Mouse (Mus musculus) CH12.LX (cell line): ENCODE results near the gene Pdia2. TPM values are rescaled to one million over a fixed set of nuclear protein-coding genes. Genes with fewer than 3 reads are reported as not detected.
A peak's percentile ranks its signal among the peaks of the same experiment; 100 is the strongest.

ENCODE experiments used
- DNase-seq: peaks from one replicate; pipeline ENCODE4 v3.0.0-alpha.2; 2013; ENCODE audit errors: extremely low read depth
- H3K27ac ChIP-seq: 2 replicates; pipeline ENCODE4 v1.5.1; 2012; ENCODE audit warnings: low read depth, mild to moderate bottlenecking, control low read depth, moderate library complexity; ENCODE audit not compliant: insufficient read depth
- H3K27me3 ChIP-seq: replicated peaks from 2 replicates; pipeline ENCODE3; 2012; ENCODE audit warnings: inconsistent platforms
- H3K36me3 ChIP-seq, 2 experiments: replicated peaks in 1 of 2; 2 replicates each; pipeline versions ENCODE3 to v1.6.1; 2012; ENCODE audit warnings: inconsistent platforms in 1 of 2, low read length in 1 of 2, mild to moderate bottlenecking in 1 of 2, mixed read lengths in 1 of 2, moderate library complexity in 1 of 2; ENCODE audit not compliant: control insufficient read depth in 1 of 2, insufficient read depth in 1 of 2
- H3K4me1 ChIP-seq, 2 experiments: 2 replicates each; pipeline ENCODE4 v1.6.1; 2012; ENCODE audit warnings: inconsistent platforms in 1 of 2, moderate library complexity in 1 of 2; ENCODE audit not compliant: insufficient read depth in 2 of 2, control insufficient read depth in 1 of 2
- H3K4me2 ChIP-seq: 2 replicates; pipeline ENCODE4 v1.6.1; 2012; ENCODE audit warnings: low read depth, mild to moderate bottlenecking, control low read depth; ENCODE audit not compliant: poor library complexity, insufficient read depth, severe bottlenecking
- H3K4me3 ChIP-seq, 3 experiments: fragments of 150-350 bp in 1 of 3; sonication (generic) in 1 of 3; replicated peaks in 1 of 3; 2 replicates each; pipeline versions ENCODE3 to v1.5.1; 2011 to 2012; ENCODE audit warnings: low read depth in 2 of 3, low read length in 2 of 3, mild to moderate bottlenecking in 2 of 3, moderate library complexity in 2 of 3, control low read depth in 1 of 3, improper control_type of control experiment in 1 of 3, inconsistent platforms in 1 of 3, mixed read lengths in 1 of 3; ENCODE audit not compliant: poor library complexity in 1 of 3
- H3K79me2 ChIP-seq: replicated peaks from 2 replicates; pipeline ENCODE4 v1.6.1; 2012; ENCODE audit warnings: mild to moderate bottlenecking, moderate library complexity; ENCODE audit not compliant: control insufficient read depth, poor library complexity, insufficient read depth, severe bottlenecking; ENCODE audit errors: extremely low read depth
- H3K9ac ChIP-seq: 2 replicates; pipeline ENCODE4 v1.6.1; 2012; ENCODE audit warnings: low read depth, mild to moderate bottlenecking, control low read depth, moderate library complexity; ENCODE audit not compliant: insufficient read depth
- H3K9me3 ChIP-seq: replicated peaks from 2 replicates; pipeline ENCODE3; 2012; ENCODE audit warnings: low read length, inconsistent platforms, mixed read lengths
- CHD1 ChIP-seq: IDR thresholded peaks from 2 replicates; pipeline ENCODE4 v1.6.1; 2012; ENCODE audit warnings: low read depth, low read length, improper control_type of control experiment, inconsistent platforms
- CHD2 ChIP-seq: IDR thresholded peaks from 2 replicates; pipeline ENCODE4 v1.6.1; 2011; ENCODE audit warnings: low read length, improper control_type of control experiment
- CTCF ChIP-seq, 2 experiments: IDR thresholded peaks in 1 of 2; conservative IDR thresholded peaks in 1 of 2; 2 replicates each; pipeline ENCODE4 v1.5.1; 2011 to 2012; ENCODE audit warnings: low read depth in 2 of 2, low read length in 2 of 2, improper control_type of control experiment in 1 of 2, inconsistent platforms in 1 of 2, mild to moderate bottlenecking in 1 of 2, moderate library complexity in 1 of 2
- ETS1 ChIP-seq: conservative IDR thresholded peaks from 2 replicates; pipeline ENCODE4 v1.6.1; 2012; ENCODE audit warnings: low read depth, mild to moderate bottlenecking, inconsistent platforms, low read length, improper control_type of control experiment, moderate library complexity
- IRF4 ChIP-seq: IDR thresholded peaks from 2 replicates; pipeline ENCODE4 v1.6.1; 2014; ENCODE audit warnings: low read depth, mild to moderate bottlenecking, inconsistent platforms, low read length, improper control_type of control experiment
- MAZ ChIP-seq: IDR thresholded peaks from 2 replicates; pipeline ENCODE4 v1.6.1; 2012; ENCODE audit warnings: low read depth, mild to moderate bottlenecking, inconsistent platforms, low read length, improper control_type of control experiment, moderate library complexity
- MEF2A ChIP-seq: IDR thresholded peaks from 2 replicates; pipeline ENCODE4 v1.6.1; 2014; ENCODE audit warnings: low read depth, mild to moderate bottlenecking, inconsistent platforms, low read length, improper control_type of control experiment, borderline replicate concordance
- MXI1 ChIP-seq: IDR thresholded peaks from 2 replicates; pipeline ENCODE4 v1.6.1; 2011; ENCODE audit warnings: mild to moderate bottlenecking, low read depth, low read length, improper control_type of control experiment
- MYC ChIP-seq: IDR thresholded peaks from 2 replicates; pipeline ENCODE4 v1.6.1; 2011; ENCODE audit warnings: low read depth, mild to moderate bottlenecking, improper control_type of control experiment, low read length
- NELFE ChIP-seq: IDR thresholded peaks from 2 replicates; pipeline ENCODE4 v1.6.1; 2011; ENCODE audit warnings: low read depth, low read length, improper control_type of control experiment
- NRF1 ChIP-seq: IDR thresholded peaks from 2 replicates; pipeline ENCODE4 v1.6.1; 2014; ENCODE audit warnings: low read depth, mild to moderate bottlenecking, inconsistent platforms, low read length, improper control_type of control experiment, moderate library complexity
- PAX5 ChIP-seq: IDR thresholded peaks from 2 replicates; pipeline ENCODE4 v1.6.1; 2012; ENCODE audit warnings: low read length, inconsistent platforms, mixed read lengths
- POLR2A ChIP-seq: IDR thresholded peaks from 2 replicates; pipeline ENCODE4 v1.6.1; 2011; ENCODE audit warnings: low read depth, mild to moderate bottlenecking, improper control_type of control experiment, low read length
- POLR2AphosphoS2 ChIP-seq: IDR thresholded peaks from 2 replicates; pipeline ENCODE4 v1.6.1; 2011; ENCODE audit warnings: low read depth, low read length, improper control_type of control experiment
- RAD21 ChIP-seq: IDR thresholded peaks from 2 replicates; pipeline ENCODE4 v1.6.1; 2011; ENCODE audit warnings: low read depth, mild to moderate bottlenecking, low read length, improper control_type of control experiment, moderate library complexity
- SIN3A ChIP-seq: IDR thresholded peaks from 2 replicates; pipeline ENCODE4 v1.6.1; 2012; ENCODE audit warnings: low read length, improper control_type of control experiment, inconsistent platforms
- SMC3 ChIP-seq: IDR thresholded peaks from 2 replicates; pipeline ENCODE4 v1.6.1; 2011; ENCODE audit warnings: low read depth, low read length, improper control_type of control experiment
- TBP ChIP-seq: conservative IDR thresholded peaks from 2 replicates; pipeline ENCODE4 v1.6.1; 2011; ENCODE audit warnings: low read depth, low read length, improper control_type of control experiment
- UBTF ChIP-seq: IDR thresholded peaks from 2 replicates; pipeline ENCODE4 v1.6.1; 2012; ENCODE audit warnings: low read depth, mild to moderate bottlenecking, inconsistent platforms, low read length, improper control_type of control experiment, moderate library complexity
- USF1 ChIP-seq: IDR thresholded peaks from 2 replicates; pipeline ENCODE4 v1.6.1; 2014; ENCODE audit warnings: low read depth, mild to moderate bottlenecking, inconsistent platforms, low read length, improper control_type of control experiment
- USF2 ChIP-seq: conservative IDR thresholded peaks from 2 replicates; pipeline ENCODE4 v1.6.1; 2011; ENCODE audit warnings: low read depth, low read length, improper control_type of control experiment
- dilution Hi-C: fragments of 300-500 bp; cut with MboI; formaldehyde crosslinking; loops from 2 replicates; pipeline ENCODE4 v1.14.3; 2020; ENCODE audit warnings: low sequenced_read_pairs; ENCODE audit not compliant: extremely low pct_unique_long_range_greater_than_20kb, extremely low pct_ligation_motif_present
- in situ Hi-C: fragments of 300-500 bp; cut with MboI; formaldehyde crosslinking; loops from 3 replicates; pipeline ENCODE4 v1.14.3; 2019; ENCODE audit warnings: low sequenced_read_pairs, low pct_ligation_motif_present, low pct_unique_long_range_greater_than_20kb, mixed read lengths
- polyA plus RNA-seq: library from polyadenylated mRNA; unstranded; fragments of >175 nt; gene quantifications from 2 replicates; pipeline ENCODE4 v1.2.1, GENCODE M21; 2012; ENCODE audit warnings: low read depth; ENCODE audit not compliant: insufficient read length
- total RNA-seq, 2 experiments: library from RNA; depleted of rRNA; stranded (reverse); fragments of 300-350 nt in 1 of 2; fragments of >200 nt in 1 of 2; gene quantifications; 2 replicates each; pipeline ENCODE4 v1.2.3; 2012 to 2014

Gene Pdia2
- total and polyA plus RNA-seq, 3 experiments, result 0.38 TPM; not detected in 2

DNA sequence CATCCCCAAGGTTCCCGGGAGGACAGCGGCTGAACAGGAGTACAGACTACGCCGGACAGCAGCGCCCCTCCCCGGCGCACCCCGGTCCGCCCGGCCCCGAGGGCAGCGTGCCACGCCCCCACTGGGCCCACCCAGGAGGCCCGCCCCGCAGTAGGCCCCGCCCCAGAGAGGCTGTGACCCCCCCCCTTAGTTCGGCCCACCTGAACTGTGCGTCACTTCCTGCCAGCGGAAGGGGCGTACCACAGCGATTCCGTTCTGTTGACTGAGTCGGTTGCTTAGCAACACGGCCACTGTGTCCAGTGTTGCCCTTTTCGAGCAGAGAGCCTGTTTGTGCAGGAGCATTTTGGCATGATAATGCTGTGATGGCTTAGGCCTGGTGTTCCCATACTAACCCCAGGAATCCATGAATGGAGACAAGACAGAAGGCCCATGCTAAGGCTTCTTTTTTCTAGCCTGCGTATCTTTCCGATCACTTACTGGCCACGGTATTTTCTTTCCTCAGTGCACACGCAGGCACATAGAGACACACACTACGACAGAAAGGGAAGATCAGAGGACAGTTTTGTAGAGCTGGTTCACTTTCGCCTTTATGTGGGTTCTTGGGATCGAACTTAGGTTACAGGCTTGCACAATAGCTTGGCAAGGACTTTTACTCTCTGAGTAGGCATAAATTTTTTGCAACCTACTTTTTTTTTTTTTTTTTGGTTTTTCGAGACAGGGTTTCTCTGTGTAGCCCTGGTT lies 45.4 kb upstream of the Pdia2 start, which contains the start of gene Fam234a (continued):
- TF ChIP-seq USF2 (no peak), POLR2AphosphoS2 (no peak), NRF1 (no peak), CHD2 (no peak), POLR2A (peak; percentile 61), NELFE (no peak), SMC3 (no peak), SIN3A (peak; percentile 76), MEF2A (no peak), CHD1 (no peak), PAX5 (no peak), USF1 (no peak)
- TF ChIP-seq, all 38 proteins: peak for 7

DNA sequence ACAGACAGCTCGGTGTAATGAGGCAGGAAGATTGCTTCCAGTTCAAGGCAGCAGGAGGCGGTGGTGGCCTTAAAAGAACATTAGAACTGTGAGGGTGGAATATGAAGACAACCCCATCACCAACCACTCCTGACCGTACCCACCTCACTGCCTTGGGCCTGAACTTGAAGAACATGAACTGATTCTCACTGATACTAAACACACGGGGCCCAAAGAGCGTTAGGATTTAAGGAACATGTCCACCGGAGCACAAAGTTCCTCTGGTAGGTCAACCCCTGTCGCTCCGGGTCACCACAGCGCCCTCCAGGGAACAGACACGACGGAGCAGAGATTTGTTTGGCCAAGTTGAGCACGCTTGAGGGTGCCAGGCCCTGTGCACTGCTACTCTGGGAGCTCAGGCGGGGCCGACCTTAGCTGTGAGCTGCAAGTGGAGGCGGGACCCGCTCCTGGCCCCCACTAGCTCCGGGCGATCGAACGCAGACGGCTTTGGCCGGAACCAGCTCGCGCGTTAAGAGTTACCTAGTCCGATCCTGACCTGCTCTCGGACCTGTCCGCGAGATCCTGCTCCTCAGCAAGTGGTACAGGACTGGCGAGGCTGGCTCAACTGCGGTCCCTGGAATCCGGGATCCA lies 44.7 kb upstream of the Pdia2 start:
- DNase-seq, result peak; percentile 77
- Histone ChIP-seq H3K27me3 (peaks cover 9% of the 10 kb centered on the region), H3K4me3 (peak overlapping the region; percentile 71 to 88 (median 84)), H3K9ac (peak overlapping the region; percentile 69), H3K36me3 (no peaks in the 10 kb centered on the region), H3K4me2 (peak overlapping the region; percentile 39; the same call in 1 of the 2 replicates), H3K4me1 (peaks cover 0 to 22% of the 10 kb centered on the region in 2 experiments), H3K79me2 (no peaks in the 10 kb centered on the region), H3K27ac (peak overlapping the region; percentile 2; the same call in 1 of the 2 replicates), H3K9me3 (peaks cover 6% of the 10 kb centered on the region)
- TF ChIP-seq NELFE (0 out of 2 replicates have a peak, but pooled peaks have one; percentile 46), MYC (no peak), NRF1 (0 out of 2 replicates have a peak, but pooled peaks have one; percentile 33), CTCF (conservative IDR thresholded peaks at IDR 0.05 in 1 of 2, IDR thresholded peaks at IDR 0.05 in 1 of 2; ENCODE audit: low read depth in 2 of 2, low read length in 2 of 2) (peak in 1 of 2 experiments; percentile 60; a peak in 3 of 4 replicates), MAZ (peak; percentile 50; the same call in 1 of the 2 replicates), ETS1 (no peak), TBP (0 out of 2 replicates have a peak, but pooled peaks have one; percentile 29), RAD21 (peak; percentile 47), IRF4 (no peak), SMC3 (peak; percentile 36), MXI1 (peak; percentile 37; the same call in 1 of the 2 replicates), UBTF (0 out of 2 replicates have a peak, but pooled peaks have one; percentile 50)
- dilution Hi-C loops (no loop called here), in situ Hi-C loops (loop anchor here (5.0 kb wide), 1 partner anchor 51 kb away; no protein-coding TSS in a partner anchor)
